Mouse (Mus musculus) right cerebral cortex, postnatal 10 days (tissue): ENCODE results near the gene Fez1.

Experiments
- DNase-seq, 2 experiments: peaks; one replicate each; pipeline ENCODE4 v3.0.0; 2021; ENCODE audit warnings: low spot score in 2 of 2

Fez1 gene

DNA sequence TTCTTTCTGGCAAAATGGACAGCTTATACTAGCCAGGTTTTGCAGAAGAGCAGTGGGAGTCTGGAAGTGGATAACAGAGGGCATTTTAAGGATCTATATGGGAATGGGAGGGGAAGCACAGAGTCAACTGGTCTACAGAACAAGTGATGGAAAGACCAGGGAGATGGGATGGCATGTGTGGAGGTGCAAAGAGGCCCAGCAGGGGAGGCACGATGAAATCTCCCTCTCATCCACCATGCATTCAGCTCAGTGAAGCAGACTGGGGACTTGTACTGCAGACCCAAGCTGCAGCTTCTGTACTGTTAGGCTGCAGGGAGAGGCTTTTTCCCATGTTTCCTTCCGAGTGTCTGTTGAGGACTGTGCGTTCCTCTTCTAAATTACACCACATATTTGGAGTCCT, 12.2 kb downstream of the Fez1 start:
- DNase-seq: no peak

DNA sequence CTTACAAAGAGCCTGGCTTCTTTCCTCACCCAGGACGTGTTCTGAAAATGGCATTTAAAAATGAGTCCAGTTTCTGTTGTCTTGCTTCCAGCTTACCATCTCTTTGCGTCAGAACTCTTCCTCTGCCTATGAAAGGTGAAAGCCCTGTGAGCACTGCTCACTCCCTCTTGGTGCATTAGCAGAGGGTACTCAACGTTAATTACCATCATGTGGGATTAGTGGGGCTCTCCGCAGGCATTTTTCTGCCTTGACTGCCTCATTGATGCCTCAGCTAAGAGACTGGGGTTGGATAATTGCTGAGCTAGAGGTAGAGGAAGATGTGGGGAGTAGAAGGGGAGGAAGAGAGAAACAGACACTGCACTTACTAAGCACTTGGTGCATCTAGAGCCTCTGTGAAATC, 24.7 kb downstream of the Fez1 start:
- no peak for DNase-seq

GRCm38 (mm10) chr9:36848661-36849060, 27.0 kb downstream of the Fez1 start:
- no peak for DNase-seq

DNA sequence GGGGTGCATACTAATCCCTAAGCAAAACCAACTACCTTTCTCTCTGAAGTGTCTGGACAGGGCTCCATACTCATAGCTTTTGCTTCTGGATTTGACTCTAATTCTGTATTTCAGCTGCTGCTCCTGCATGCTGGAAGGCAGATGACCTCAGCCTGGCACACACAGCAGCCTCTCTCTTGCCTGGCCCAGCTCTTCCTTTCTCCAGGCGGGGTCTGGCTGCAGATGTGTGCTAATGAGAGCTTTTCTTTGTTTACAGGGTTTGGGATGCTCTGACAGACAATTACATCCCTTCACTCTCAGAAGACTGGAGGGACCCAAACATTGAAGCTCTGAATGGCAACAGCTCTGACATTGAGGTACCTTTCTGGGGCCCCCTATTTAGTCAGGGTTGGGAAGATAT, 28.4 kb downstream of the Fez1 start:
- peak; percentile 58 to 66 for DNase-seq

- no peak for DNase-seq
Observed at GRCm38 (mm10) chr9:36852175-36852574, 30.5 kb downstream of the Fez1 start.

GRCm38 (mm10) chr9:36856351-36856750, 34.7 kb downstream of the Fez1 start:
- DNase-seq: no peak

DNA sequence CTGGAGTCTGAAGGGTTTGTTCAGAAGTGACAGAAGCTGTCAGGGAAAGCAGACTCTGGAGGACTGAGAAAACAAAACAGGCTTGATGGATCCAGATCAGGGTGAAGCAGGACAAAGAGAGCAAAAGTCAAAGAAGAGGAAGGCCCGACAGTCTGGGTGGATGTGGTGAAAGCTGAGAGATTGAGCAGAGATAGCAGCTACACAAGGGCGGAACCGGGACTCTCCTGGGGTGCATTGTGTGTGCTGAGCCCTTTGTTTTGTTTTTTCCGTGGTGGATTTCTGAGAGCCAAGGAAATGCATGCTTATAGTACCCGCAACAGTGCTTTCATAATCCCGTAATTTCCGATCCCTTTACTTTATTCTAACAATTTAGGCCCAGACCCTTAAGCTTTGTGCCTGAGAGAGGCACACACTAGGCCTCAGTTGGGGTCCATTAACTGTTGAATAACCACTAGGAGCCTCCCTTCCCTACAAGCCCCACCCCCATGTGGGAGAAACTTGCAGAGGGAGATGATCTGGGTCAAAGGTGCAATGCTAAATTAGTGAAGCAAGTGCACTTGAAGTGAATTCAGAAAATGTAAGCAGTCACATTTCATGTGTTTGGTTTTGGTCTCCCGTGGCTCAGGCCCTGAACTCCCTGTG, 35.9 kb downstream of the Fez1 start:
- DNase-seq: no peak

DNA sequence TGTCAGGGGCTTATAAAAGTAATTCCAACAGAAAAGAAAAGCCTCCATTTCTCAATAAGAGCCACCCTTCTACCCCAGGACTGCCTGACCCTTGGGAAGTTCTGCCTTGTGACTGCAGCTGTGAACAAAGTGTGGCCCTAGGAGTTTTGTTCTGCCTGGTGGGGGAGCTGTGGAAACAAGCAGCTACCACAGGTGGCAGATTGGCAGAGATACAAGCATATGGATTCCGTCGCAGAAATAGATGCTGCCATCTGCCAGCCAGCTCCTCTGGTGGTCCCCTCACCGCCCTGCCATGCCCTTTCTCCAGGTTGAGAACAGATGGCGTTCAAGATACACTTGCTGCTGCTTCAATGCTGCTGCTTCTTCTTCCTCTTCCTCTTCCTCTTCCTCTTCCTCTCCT, 37.0 kb downstream of the Fez1 start:
- DNase-seq: peak; percentile 37 to 64

GRCm38 (mm10) chr9:36862576-36862975, 40.9 kb downstream of the Fez1 start:
- DNase-seq: no peak

DNA sequence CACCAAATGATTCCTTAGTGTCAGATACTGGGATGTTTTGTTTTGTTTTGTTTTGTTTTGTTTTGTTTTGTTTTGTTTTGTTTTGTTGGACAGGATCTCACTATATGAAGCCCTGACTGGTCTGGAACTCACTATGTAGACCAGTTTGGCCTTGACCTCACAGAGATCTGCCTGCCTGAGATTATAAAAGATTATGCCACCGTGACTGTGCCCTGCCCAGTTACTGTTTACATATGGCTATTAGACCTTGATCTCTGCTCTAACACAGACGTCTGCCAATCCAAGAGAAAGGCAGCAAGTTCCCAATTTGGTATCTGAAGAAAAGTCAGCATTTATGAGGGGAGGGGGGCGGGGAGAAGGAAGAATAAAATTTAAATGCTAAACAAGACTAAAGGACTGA, 42.0 kb downstream of the Fez1 start:
- no peak for DNase-seq

DNA sequence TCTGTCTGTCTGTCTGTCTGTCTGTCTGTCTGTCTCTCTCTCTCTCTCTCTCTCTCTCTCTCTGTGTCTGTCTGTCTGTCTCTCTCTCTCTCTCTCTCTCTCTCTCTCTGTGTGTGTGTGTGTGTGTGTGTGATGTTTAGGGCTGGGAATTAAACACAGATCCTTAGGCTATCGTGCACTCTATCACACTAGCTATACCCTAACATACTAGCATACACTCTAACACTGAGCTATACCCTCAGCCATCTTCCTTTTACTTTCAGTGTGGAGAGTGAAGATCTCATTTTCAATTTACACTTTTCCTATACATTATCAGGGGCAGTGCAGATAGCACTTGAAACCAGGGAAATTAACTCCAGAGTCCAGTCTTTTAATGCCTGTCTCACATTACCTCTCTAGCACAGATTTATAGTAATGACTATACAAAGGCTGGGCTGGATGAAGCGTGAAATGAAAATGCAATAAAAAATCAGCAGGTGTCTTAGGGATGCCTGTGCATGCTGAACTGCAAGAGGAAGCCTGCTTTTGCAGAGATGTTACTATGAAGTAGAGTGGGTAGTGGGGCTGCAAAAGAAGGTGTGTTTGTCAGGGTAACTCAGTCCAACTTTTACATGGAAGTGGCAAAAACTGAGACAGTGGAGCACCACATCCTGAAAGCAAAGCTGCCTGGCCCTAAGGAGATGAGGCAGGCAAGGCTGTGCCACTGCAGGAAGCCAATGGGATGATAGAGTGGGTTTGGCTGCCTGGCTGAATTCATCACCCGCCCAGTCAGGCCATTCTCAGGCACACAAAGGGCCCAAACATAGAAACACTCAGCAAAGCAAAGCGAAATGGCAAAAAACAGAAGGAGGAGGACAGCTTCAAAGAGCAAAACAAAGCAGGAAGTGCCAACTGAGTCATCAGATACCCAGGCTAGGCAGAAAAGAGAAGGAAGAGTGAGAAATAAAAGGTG, 43.5 kb downstream of the Fez1 start:
- no peak for DNase-seq

DNA sequence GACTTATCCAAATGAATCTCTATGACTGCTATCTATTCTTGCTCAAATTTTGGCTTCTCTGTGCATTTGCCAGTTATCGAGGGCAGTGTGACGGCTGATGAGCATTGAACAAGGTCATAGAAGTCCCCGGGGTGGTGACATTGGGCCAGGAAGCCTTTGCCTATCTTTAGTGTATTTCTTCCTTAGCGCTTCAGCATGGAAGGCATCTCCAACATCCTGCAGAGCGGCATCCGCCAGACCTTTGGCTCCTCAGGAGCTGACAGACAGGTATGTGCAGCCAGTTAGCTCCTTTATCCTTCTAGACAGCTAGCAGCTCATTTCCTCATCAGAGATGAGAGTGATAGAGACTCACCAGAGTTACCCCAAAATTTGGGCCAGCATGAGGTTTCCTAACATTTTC, 47.0 kb downstream of the Fez1 start:
- DNase-seq: no peak

GRCm38 (mm10) chr9:36870263-36870662, 48.6 kb downstream of the Fez1 start:
- no peak for DNase-seq

GRCm38 (mm10) chr9:36873796-36874195, 52.1 kb downstream of the Fez1 start:
- DNase-seq: no peak

DNA sequence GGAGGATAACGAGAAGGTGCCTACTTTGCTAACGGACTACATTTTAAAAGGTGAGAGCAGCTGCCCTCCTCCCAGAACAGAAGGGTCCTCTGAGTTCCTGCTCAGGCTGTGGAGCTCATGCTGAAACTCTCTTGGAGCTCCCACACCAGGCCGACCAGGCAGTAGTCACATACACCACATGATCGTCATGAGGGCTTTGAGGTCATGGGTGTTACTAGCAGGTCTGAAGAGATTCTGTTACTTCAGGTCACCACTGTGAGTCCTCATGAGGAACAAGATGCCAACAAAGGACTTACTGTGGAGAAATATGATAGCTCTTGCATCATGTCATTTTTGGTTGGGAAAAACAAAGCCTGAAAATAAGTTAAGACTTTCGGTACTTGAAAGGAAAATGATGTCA, 54.6 kb downstream of the Fez1 start:
- DNase-seq: no peak

- DNase-seq: no peak
Observed at GRCm38 (mm10) chr9:36876787-36877186, 55.1 kb downstream of the Fez1 start.

- no peak for DNase-seq
Observed at GRCm38 (mm10) chr9:36881615-36882014, 60.0 kb downstream of the Fez1 start.

GRCm38 (mm10) chr9:36882034-36882745, 60.5 kb downstream of the Fez1 start:
- peak; percentile 74 to 90 for DNase-seq

DNA sequence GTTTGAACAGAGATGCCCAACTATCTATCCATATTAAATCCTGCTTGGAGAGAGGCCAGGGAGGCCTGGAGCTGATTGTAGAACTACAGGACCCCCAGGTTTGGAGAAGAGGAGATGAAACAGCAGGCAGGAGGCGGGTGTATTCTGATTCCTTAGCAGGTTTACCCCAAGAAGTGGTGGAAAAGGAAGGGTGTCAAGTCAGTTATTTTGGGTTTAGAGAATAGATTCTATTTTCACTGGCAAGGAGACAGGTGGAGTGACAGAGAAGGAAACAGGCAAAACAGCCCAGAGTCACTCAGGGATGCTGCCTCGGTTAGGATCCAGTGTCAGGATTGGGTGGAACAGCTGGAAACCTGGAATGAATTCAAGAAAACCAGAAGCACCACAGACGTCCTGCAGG, 61.9 kb downstream of the Fez1 start:
- DNase-seq: no peak

- DNase-seq: no peak
Observed at GRCm38 (mm10) chr9:36885237-36885636, 63.6 kb downstream of the Fez1 start.

- DNase-seq: peak in 1 of 2 experiments; percentile 65
Observed at GRCm38 (mm10) chr9:36890552-36890951, 68.9 kb downstream of the Fez1 start.

- DNase-seq: no peak
Observed at GRCm38 (mm10) chr9:36893413-36893990, 71.8 kb downstream of the Fez1 start.
